Mouse (Mus musculus): ENCODE data around the gene Pigb.

DNA sequence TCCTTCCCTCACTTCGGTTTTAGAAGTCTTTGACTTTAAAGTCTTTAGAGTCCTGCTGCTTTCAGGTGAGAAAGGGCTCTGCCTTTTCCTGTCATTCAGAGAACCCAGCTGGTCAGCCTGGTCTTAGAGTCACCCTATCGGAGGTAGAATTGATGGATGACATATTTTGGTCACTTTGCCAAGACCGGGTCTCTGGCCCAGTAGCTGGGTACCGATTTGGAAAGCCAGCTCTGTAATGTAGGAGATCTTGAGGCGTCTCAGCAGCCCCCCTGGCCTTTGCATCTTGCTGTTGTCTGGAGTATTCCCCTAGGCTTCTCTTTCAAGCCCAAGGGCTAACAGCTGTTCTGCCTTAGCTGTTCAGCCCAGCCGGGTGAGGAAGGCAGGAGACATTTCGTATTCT lies 5.0 kb upstream of the Pigb start:
- TF ChIP-seq USF1 (IDR thresholded peaks at IDR 0.05; ENCODE audit: low read depth, low read length) = no peak
- TF ChIP-seq POLR2A (IDR thresholded peaks at IDR 0.05; ENCODE audit: low read depth, low read length) = no peak
- TF ChIP-seq CTCF (conservative IDR thresholded peaks at IDR 0.05 in 1 of 2, IDR thresholded peaks at IDR 0.05 in 1 of 2; ENCODE audit: low read depth in 2 of 2, low read length in 2 of 2) = no peak
- no peak for TF ChIP-seq POLR2AphosphoS2 (IDR thresholded peaks at IDR 0.05; ENCODE audit: low read depth, low read length)
- TF ChIP-seq HCFC1 (IDR thresholded peaks at IDR 0.05; ENCODE audit: low read depth, low read length) = no peak
